In the genomic region with DNA sequence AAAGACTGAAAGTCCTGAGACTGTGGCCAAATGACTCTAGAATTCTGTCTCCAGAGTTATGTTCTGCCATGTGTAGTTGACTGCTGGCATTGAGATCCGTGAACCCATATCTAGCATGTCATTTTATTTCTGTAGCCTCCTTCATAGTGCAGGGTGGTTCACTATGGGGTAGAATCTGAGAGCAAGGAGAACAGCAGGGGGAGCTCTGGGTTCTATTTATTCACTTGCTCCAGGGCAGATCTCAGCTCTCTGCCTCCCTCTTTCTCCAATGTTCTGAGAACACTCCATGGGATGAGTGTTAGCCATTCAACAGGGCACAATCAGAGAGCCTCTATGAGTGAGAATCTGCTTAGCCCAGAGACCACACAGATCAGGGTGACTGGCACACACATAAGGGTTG, we compare ENCODE assay signal across 11 mouse cellular contexts. TPM values are rescaled to one million over a fixed set of nuclear protein-coding genes. Genes with fewer than 3 reads are reported as not detected.
DNase-seq lines count a peak whose midpoint lies in the region; ATAC-seq lines count a peak whose summit lies in the region.
"Had no signal": no experiment of that assay in that cellular context is flagged by ENCODE, and none has a peak within 500 bp of the region (broad histone marks: within the 10 kb centered on the region; RNA-seq: fewer than 3 reads in every experiment).

No protein-coding gene starts in this region.

- no peak overlapping the region for H3K27ac ChIP-seq in forebrain, embryonic 13.5 days
- H3K27ac ChIP-seq in forebrain, embryonic 12.5 days, result no peak overlapping the region
- H3K27ac ChIP-seq in midbrain, embryonic 14.5 days (replicated peaks; ENCODE audit: low read depth, low read length), result no peak overlapping the region
- H3K27ac ChIP-seq in midbrain, embryonic 16.5 days (ENCODE audit: low read length), result no peak overlapping the region
- H3K27ac ChIP-seq in kidney, embryonic 15.5 days, result no peak overlapping the region
- H3K27ac ChIP-seq: hindbrain, embryonic 14.5 days; limb, embryonic 15.5 days had no signal

- H3K4me1 ChIP-seq in forebrain, embryonic 13.5 days, result no peaks in the 10 kb centered on the region
- H3K4me1 ChIP-seq in forebrain, embryonic 12.5 days, result no peaks in the 10 kb centered on the region
- H3K4me1 ChIP-seq in midbrain, embryonic 14.5 days (ENCODE audit: control insufficient read depth, insufficient read depth, low read length), result no peaks in the 10 kb centered on the region
- no peaks in the 10 kb centered on the region for H3K4me1 ChIP-seq in midbrain, embryonic 16.5 days (ENCODE audit: control insufficient read depth, insufficient read depth, low read length)
- no peaks in the 10 kb centered on the region for H3K4me1 ChIP-seq in kidney, embryonic 15.5 days
- H3K4me1 ChIP-seq: limb, embryonic 15.5 days had no signal

- peak; percentile 23 for DNase-seq in midbrain, embryonic 14.5 days
- DNase-seq in right cerebral cortex, postnatal 36 days (ENCODE audit: low spot score in 2 of 2), result peak; percentile 0 to 1
- DNase-seq in cerebellum, adult 8-10 months, result no peak

- no peaks in the 10 kb centered on the region for H3K36me3 ChIP-seq in forebrain, embryonic 13.5 days (ENCODE audit: poor library complexity, severe bottlenecking)
- H3K36me3 ChIP-seq in forebrain, embryonic 12.5 days (replicated peaks), result no peaks in the 10 kb centered on the region
- no peaks in the 10 kb centered on the region for H3K36me3 ChIP-seq in midbrain, embryonic 14.5 days (ENCODE audit: control insufficient read depth, insufficient read depth, low read length)
- H3K36me3 ChIP-seq in midbrain, embryonic 16.5 days (ENCODE audit: control insufficient read depth, insufficient read depth, low read length), result no peaks in the 10 kb centered on the region
- no peaks in the 10 kb centered on the region for H3K36me3 ChIP-seq in kidney, embryonic 15.5 days
- H3K36me3 ChIP-seq: limb, embryonic 15.5 days had no signal

- H3K27me3 ChIP-seq in forebrain, embryonic 13.5 days, result no peaks in the 10 kb centered on the region
- no peaks in the 10 kb centered on the region for H3K27me3 ChIP-seq in forebrain, embryonic 12.5 days
- H3K27me3 ChIP-seq in midbrain, embryonic 14.5 days (ENCODE audit: control insufficient read depth, insufficient read depth, low read length), result no peaks in the 10 kb centered on the region
- H3K27me3 ChIP-seq in midbrain, embryonic 16.5 days (ENCODE audit: control insufficient read depth, insufficient read depth, low read depth, low read length), result no peaks in the 10 kb centered on the region
- no peaks in the 10 kb centered on the region for H3K27me3 ChIP-seq in kidney, embryonic 15.5 days
- H3K27me3 ChIP-seq: limb, embryonic 15.5 days had no signal

- no peak overlapping the region for H3K4me2 ChIP-seq in forebrain, embryonic 13.5 days
- H3K4me2 ChIP-seq in forebrain, embryonic 12.5 days, result no peak overlapping the region
- H3K4me2 ChIP-seq in midbrain, embryonic 14.5 days (ENCODE audit: low read length), result no peak overlapping the region
- no peak overlapping the region for H3K4me2 ChIP-seq in midbrain, embryonic 16.5 days (ENCODE audit: low read length)
- no peak overlapping the region for H3K4me2 ChIP-seq in kidney, embryonic 15.5 days
- H3K4me2 ChIP-seq: hindbrain, embryonic 14.5 days; limb, embryonic 15.5 days had no signal

- ATAC-seq in forebrain, embryonic 13.5 days, result 0 out of 2 replicates have a peak, but pooled peaks have one; percentile 38
- no peak for ATAC-seq in forebrain, embryonic 12.5 days (ENCODE audit: low FRiP score)
- no peak for ATAC-seq in midbrain, embryonic 14.5 days (ENCODE audit: low FRiP score, low TSS enrichment)
- ATAC-seq in midbrain, embryonic 16.5 days, result no peak
- 0 out of 2 replicates have a peak, but pooled peaks have one; percentile 54 for ATAC-seq in kidney, embryonic 15.5 days (replicated peaks; ENCODE audit: low FRiP score)
- ATAC-seq in cerebellum, adult (ENCODE audit: insufficient number of reproducible peaks, low FRiP score, low TSS enrichment), result no peak

- H3K9me3 ChIP-seq in forebrain, embryonic 13.5 days (replicated peaks), result peaks cover 5% of the 10 kb centered on the region
- peaks cover 6% of the 10 kb centered on the region for H3K9me3 ChIP-seq in forebrain, embryonic 12.5 days
- H3K9me3 ChIP-seq in midbrain, embryonic 14.5 days (ENCODE audit: control insufficient read depth, low read length), result 0 out of 2 replicates have a peak, but pooled peaks cover 4% of the 10 kb centered on the region
- no peaks in the 10 kb centered on the region; the same call in 1 of the 2 replicates for H3K9me3 ChIP-seq in midbrain, embryonic 16.5 days (replicated peaks; ENCODE audit: control insufficient read depth, low read length, poor library complexity, severe bottlenecking)
- H3K9me3 ChIP-seq in kidney, embryonic 15.5 days (replicated peaks), result peaks cover 2% of the 10 kb centered on the region; the same call in 1 of the 2 replicates

- H3K4me3 ChIP-seq in forebrain, embryonic 13.5 days, result no peak overlapping the region
- no peak overlapping the region for H3K4me3 ChIP-seq in forebrain, embryonic 12.5 days (replicated peaks)
- H3K4me3 ChIP-seq in midbrain, embryonic 14.5 days (replicated peaks; ENCODE audit: low read depth, low read length), result no peak overlapping the region
- H3K4me3 ChIP-seq in midbrain, embryonic 16.5 days (ENCODE audit: low read depth, low read length), result no peak overlapping the region
- H3K4me3 ChIP-seq in kidney, embryonic 15.5 days (replicated peaks), result no peak overlapping the region
- H3K4me3 ChIP-seq: limb, embryonic 15.5 days had no signal

- no peak overlapping the region for H3K9ac ChIP-seq in forebrain, embryonic 13.5 days
- no peak overlapping the region for H3K9ac ChIP-seq in forebrain, embryonic 12.5 days
- H3K9ac ChIP-seq in midbrain, embryonic 14.5 days (replicated peaks; ENCODE audit: low read length), result no peak overlapping the region
- no peak overlapping the region for H3K9ac ChIP-seq in midbrain, embryonic 16.5 days (ENCODE audit: low read depth, low read length)
- no peak overlapping the region for H3K9ac ChIP-seq in kidney, embryonic 15.5 days
- H3K9ac ChIP-seq: hindbrain, embryonic 14.5 days; limb, embryonic 15.5 days had no signal

- WGBS in forebrain, embryonic 13.5 days, result 69% methylated on average over 1 of the region's 1 CpGs
- WGBS in forebrain, embryonic 12.5 days, result 58% methylated on average over 1 of the region's 1 CpGs
- WGBS in midbrain, embryonic 14.5 days, result 73% methylated on average over 1 of the region's 1 CpGs
- 65% methylated on average over 1 of the region's 1 CpGs for WGBS in midbrain, embryonic 16.5 days
- 70% methylated on average over 1 of the region's 1 CpGs for WGBS in kidney, embryonic 15.5 days

RNA-seq across cellular contexts. Expression of a gene that starts 10.4 kb away (rescaled TPM):
- polyA plus RNA-seq in forebrain, embryonic 13.5 days (2015; fragmentation: Nextera tagmentation; extraction: Ambion mirVana), result not detected in 2 replicates
- polyA plus RNA-seq in forebrain, embryonic 12.5 days (2016; fragmentation: Nextera tagmentation; extraction: Ambion mirVana), result not detected in 2 replicates
- polyA plus RNA-seq in midbrain, embryonic 14.5 days (2014; fragmentation: Nextera tagmentation; extraction: Ambion mirVana), result not detected in 2 replicates
- not detected in 2 replicates for polyA plus RNA-seq in midbrain, embryonic 16.5 days (2015; fragmentation: Nextera tagmentation; extraction: Ambion mirVana)
- polyA plus RNA-seq in kidney, embryonic 15.5 days (2015; fragmentation: Nextera tagmentation; extraction: Ambion mirVana), result not detected in 2 replicates
- polyA plus RNA-seq: hindbrain, embryonic 14.5 days; limb, embryonic 15.5 days; spleen, adult 2 months had no signal

RNA-seq across cellular contexts. Expression of a gene that starts 18.1 kb away (rescaled TPM):
- polyA plus RNA-seq in forebrain, embryonic 13.5 days (2015; fragmentation: Nextera tagmentation; extraction: Ambion mirVana), result not detected in 2 replicates
- polyA plus RNA-seq in forebrain, embryonic 12.5 days (2016; fragmentation: Nextera tagmentation; extraction: Ambion mirVana), result not detected in 2 replicates
- polyA plus RNA-seq in midbrain, embryonic 14.5 days (2014; fragmentation: Nextera tagmentation; extraction: Ambion mirVana), result not detected in 2 replicates
- not detected in 2 replicates for polyA plus RNA-seq in midbrain, embryonic 16.5 days (2015; fragmentation: Nextera tagmentation; extraction: Ambion mirVana)
- not detected in 2 replicates for polyA plus RNA-seq in kidney, embryonic 15.5 days (2015; fragmentation: Nextera tagmentation; extraction: Ambion mirVana)
- polyA plus RNA-seq: hindbrain, embryonic 14.5 days; limb, embryonic 15.5 days; spleen, adult 2 months had no signal

RNA-seq across cellular contexts. Expression of a gene that starts 27.8 kb away (rescaled TPM):
- polyA plus RNA-seq in forebrain, embryonic 13.5 days (2015; fragmentation: Nextera tagmentation; extraction: Ambion mirVana), result not detected in 2 replicates
- polyA plus RNA-seq in forebrain, embryonic 12.5 days (2016; fragmentation: Nextera tagmentation; extraction: Ambion mirVana), result not detected in 2 replicates
- polyA plus RNA-seq in midbrain, embryonic 14.5 days (2014; fragmentation: Nextera tagmentation; extraction: Ambion mirVana), result not detected in 2 replicates
- polyA plus RNA-seq in midbrain, embryonic 16.5 days (2015; fragmentation: Nextera tagmentation; extraction: Ambion mirVana), result not detected in 2 replicates
- not detected in 2 replicates for polyA plus RNA-seq in kidney, embryonic 15.5 days (2015; fragmentation: Nextera tagmentation; extraction: Ambion mirVana)
- polyA plus RNA-seq: hindbrain, embryonic 14.5 days; limb, embryonic 15.5 days; spleen, adult 2 months had no signal

RNA-seq across cellular contexts. Expression of a gene that starts 51.1 kb away (rescaled TPM):
- not detected in 2 replicates for polyA plus RNA-seq in forebrain, embryonic 13.5 days (2015; fragmentation: Nextera tagmentation; extraction: Ambion mirVana)
- not detected in 2 replicates for polyA plus RNA-seq in forebrain, embryonic 12.5 days (2016; fragmentation: Nextera tagmentation; extraction: Ambion mirVana)
- polyA plus RNA-seq in midbrain, embryonic 14.5 days (2014; fragmentation: Nextera tagmentation; extraction: Ambion mirVana), result not detected in 2 replicates
- not detected in 2 replicates for polyA plus RNA-seq in midbrain, embryonic 16.5 days (2015; fragmentation: Nextera tagmentation; extraction: Ambion mirVana)
- polyA plus RNA-seq in kidney, embryonic 15.5 days (2015; fragmentation: Nextera tagmentation; extraction: Ambion mirVana), result not detected in 2 replicates
- polyA plus RNA-seq: hindbrain, embryonic 14.5 days; limb, embryonic 15.5 days; spleen, adult 2 months had no signal

Comparison
In these comparisons a context has a peak if more than half of its experiments do, and no peak if none do; other contexts are left out.
1. ATAC-seq: peak in forebrain, embryonic 13.5 days (single experiment) and kidney, embryonic 15.5 days (single experiment); none in forebrain, embryonic 12.5 days (single experiment), midbrain, embryonic 14.5 days (single experiment), midbrain, embryonic 16.5 days (single experiment) and cerebellum, adult (single experiment).